Comparison of ENCODE assay signal across 27 mouse cellular contexts in genomic region chr3:118418981-118419380, GRCm38 (mm10).
DNase-seq lines count a peak whose midpoint lies in the region; ATAC-seq lines count a peak whose summit lies in the region.
"Had no signal": no experiment of that assay in that cellular context is flagged by ENCODE, and none has a peak within 500 bp of the region (broad histone marks: within the 10 kb centered on the region; RNA-seq: fewer than 3 reads in every experiment).

No protein-coding gene starts in this region.

- peak; percentile 2 for DNase-seq in 416B (ENCODE audit: low read depth)
- DNase-seq in Muller cell, postnatal 12 days (ENCODE audit: inconsistent ontology term), result peak; percentile 16
- DNase-seq in brain, adult 2 months (ENCODE audit: low read depth, low spot score), result peak; percentile 49
- DNase-seq in adrenal gland, postnatal 14 days, result no peak
- no peak for DNase-seq in T-cell, adult 2 months (ENCODE audit: low spot score)
- DNase-seq: adrenal gland, adult 2 months; adrenal gland, postnatal 10 days; adrenal gland, postnatal 36 days; cerebellum, adult 11 months; cerebellum, adult 18-20 months; cerebellum, adult 8-10 months; cerebellum, adult 9-11 months; cerebellum, postnatal 14 days; cerebellum, postnatal 36 days; embryo, embryonic 11 days had no signal

- no peak for ATAC-seq in kidney, embryonic 15.5 days (replicated peaks; ENCODE audit: low FRiP score)
- ATAC-seq: CD4-positive, CD25-positive, alpha-beta regulatory T cell, adult 4 months; forebrain, embryonic 14.5 days; forebrain, embryonic 16.5 days; Patski had no signal

- no peak overlapping the region for H3K4me3 ChIP-seq in kidney, embryonic 15.5 days (replicated peaks)
- H3K4me3 ChIP-seq: embryonic facial prominence, embryonic 13.5 days; embryonic facial prominence, embryonic 15.5 days; erythroblast, embryonic 14.5 days; forebrain, embryonic 10.5 days; forebrain, embryonic 12.5 days had no signal

- 60% methylated on average over 3 of the region's 3 CpGs for WGBS in kidney, embryonic 15.5 days

- H3K9me3 ChIP-seq in kidney, embryonic 15.5 days (replicated peaks), result no peaks in the 10 kb centered on the region
- H3K9me3 ChIP-seq: embryonic facial prominence, embryonic 13.5 days; embryonic facial prominence, embryonic 15.5 days; forebrain, embryonic 10.5 days; forebrain, embryonic 12.5 days had no signal

- no peak overlapping the region for H3K4me2 ChIP-seq in kidney, embryonic 15.5 days
- H3K4me2 ChIP-seq: embryonic facial prominence, embryonic 13.5 days; embryonic facial prominence, embryonic 15.5 days; forebrain, embryonic 12.5 days had no signal

- no peaks in the 10 kb centered on the region for H3K36me3 ChIP-seq in kidney, embryonic 15.5 days
- H3K36me3 ChIP-seq: embryonic facial prominence, embryonic 13.5 days; embryonic facial prominence, embryonic 15.5 days; forebrain, embryonic 10.5 days; forebrain, embryonic 12.5 days; G1E had no signal

- H3K27me3 ChIP-seq in kidney, embryonic 15.5 days, result no peaks in the 10 kb centered on the region
- H3K27me3 ChIP-seq: CH12.LX; embryonic facial prominence, embryonic 13.5 days; embryonic facial prominence, embryonic 15.5 days; forebrain, embryonic 12.5 days; Patski had no signal

- H3K9ac ChIP-seq in kidney, embryonic 15.5 days, result no peak overlapping the region
- H3K9ac ChIP-seq: embryonic facial prominence, embryonic 13.5 days; embryonic facial prominence, embryonic 15.5 days; forebrain, embryonic 12.5 days had no signal

- H3K27ac ChIP-seq in kidney, embryonic 15.5 days, result no peak overlapping the region
- H3K27ac ChIP-seq: embryonic facial prominence, embryonic 13.5 days; embryonic facial prominence, embryonic 15.5 days; forebrain, embryonic 10.5 days; forebrain, embryonic 12.5 days had no signal

- no peaks in the 10 kb centered on the region for H3K4me1 ChIP-seq in kidney, embryonic 15.5 days
- H3K4me1 ChIP-seq: embryonic facial prominence, embryonic 15.5 days; forebrain, embryonic 12.5 days had no signal

Comparison
In these comparisons a context has a peak if more than half of its experiments do, and no peak if none do; other contexts are left out.
1. DNase-seq: peak in 416B (single experiment), Muller cell, postnatal 12 days (single experiment) and brain, adult 2 months (single experiment); none in adrenal gland, postnatal 14 days (single experiment) and T-cell, adult 2 months (single experiment).